Mouse (Mus musculus): ENCODE measurements around the gene Cyp27b1. TPM values are rescaled to one million over a fixed set of nuclear protein-coding genes. Genes with fewer than 3 reads are reported as not detected.

The Cyp27b1 gene
- polyA plus RNA-seq, 1 experiment from 2014 or later: 0.18 TPM

GRCm38 (mm10) chr10:127092742-127093141 is 44.7 kb downstream of the Cyp27b1 start:
- H3K4me1 ChIP-seq (ENCODE audit: control insufficient read depth, insufficient read depth, low read depth, low read length): peaks cover 30% of the 10 kb centered on the region
- H3K9me3 ChIP-seq (ENCODE audit: control insufficient read depth, low read length): no peaks in the 10 kb centered on the region
- no peak overlapping the region for H3K4me3 ChIP-seq (ENCODE audit: low read length)
- peaks cover 38% of the 10 kb centered on the region for H3K36me3 ChIP-seq (ENCODE audit: control insufficient read depth, insufficient read depth, low read length)
- H3K27ac ChIP-seq (ENCODE audit: low read depth, low read length): no peak overlapping the region
- H3K9ac ChIP-seq (ENCODE audit: low read depth, low read length): no peak overlapping the region; the same call in 1 of the 2 replicates
- 49% methylated on average over 4 of the region's 4 CpGs for WGBS
- no peak for ATAC-seq
- no peak overlapping the region for H3K4me2 ChIP-seq (ENCODE audit: low read length)
- H3K27me3 ChIP-seq (replicated peaks; ENCODE audit: control insufficient read depth, insufficient read depth, low read length): peaks cover 29% of the 10 kb centered on the region

GRCm38 (mm10) chr10:127094382-127094802 is 46.3 kb downstream of the Cyp27b1 start:
- H3K27ac ChIP-seq (ENCODE audit: low read depth, low read length): peak overlapping the region; percentile 54; the same call in 1 of the 2 replicates
- H3K4me2 ChIP-seq (ENCODE audit: low read length): no peak overlapping the region
- 0 out of 2 replicates have a peak, but pooled peaks have one; percentile 15 for ATAC-seq
- peaks cover 30% of the 10 kb centered on the region for H3K4me1 ChIP-seq (ENCODE audit: control insufficient read depth, insufficient read depth, low read depth, low read length)
- peaks cover 14% of the 10 kb centered on the region for H3K27me3 ChIP-seq (replicated peaks; ENCODE audit: control insufficient read depth, insufficient read depth, low read length)
- H3K9me3 ChIP-seq (ENCODE audit: control insufficient read depth, low read length): no peaks in the 10 kb centered on the region
- H3K36me3 ChIP-seq (ENCODE audit: control insufficient read depth, insufficient read depth, low read length): peaks cover 43% of the 10 kb centered on the region
- no peak overlapping the region for H3K4me3 ChIP-seq (ENCODE audit: low read length)
- 32% methylated on average over 7 of the region's 7 CpGs for WGBS
- H3K9ac ChIP-seq (ENCODE audit: low read depth, low read length): no peak overlapping the region

- WGBS: 80% methylated on average over 20 of the region's 20 CpGs
- no peak overlapping the region for H3K4me3 ChIP-seq (ENCODE audit: low read length)
- H3K9me3 ChIP-seq (ENCODE audit: control insufficient read depth, low read length): no peaks in the 10 kb centered on the region
- no peak overlapping the region for H3K4me2 ChIP-seq (ENCODE audit: low read length)
- no peak overlapping the region for H3K27ac ChIP-seq (ENCODE audit: low read depth, low read length)
- no peaks in the 10 kb centered on the region for H3K27me3 ChIP-seq (replicated peaks; ENCODE audit: control insufficient read depth, insufficient read depth, low read length)
- H3K9ac ChIP-seq (ENCODE audit: low read depth, low read length): no peak overlapping the region
- peaks cover 36% of the 10 kb centered on the region for H3K36me3 ChIP-seq (ENCODE audit: control insufficient read depth, insufficient read depth, low read length)
- H3K4me1 ChIP-seq (ENCODE audit: control insufficient read depth, insufficient read depth, low read depth, low read length): peaks cover 12% of the 10 kb centered on the region; the same call in 1 of the 2 replicates
- ATAC-seq: no peak
These were observed 50.5 kb downstream of the Cyp27b1 start for GRCm38 (mm10) chr10:127098514-127098913.

- no peaks in the 10 kb centered on the region for H3K27me3 ChIP-seq (replicated peaks; ENCODE audit: control insufficient read depth, insufficient read depth, low read length)
These were observed 51.1 kb downstream of the Cyp27b1 start for GRCm38 (mm10) chr10:127099191-127099590.

GRCm38 (mm10) chr10:127099868-127100267 is 51.8 kb downstream of the Cyp27b1 start:
- Histone ChIP-seq H3K4me3 (ENCODE audit: low read length) (no peak overlapping the region), H3K4me1 (ENCODE audit: control insufficient read depth, insufficient read depth, low read depth, low read length) (peaks cover 5% of the 10 kb centered on the region; the same call in 1 of the 2 replicates), H3K9me3 (ENCODE audit: control insufficient read depth, low read length) (no peaks in the 10 kb centered on the region), H3K4me2 (ENCODE audit: low read length) (no peak overlapping the region), H3K27ac (ENCODE audit: low read depth, low read length) (no peak overlapping the region), H3K36me3 (ENCODE audit: control insufficient read depth, insufficient read depth, low read length) (peaks cover 36% of the 10 kb centered on the region), H3K9ac (ENCODE audit: low read depth, low read length) (no peak overlapping the region), H3K27me3 (replicated peaks; ENCODE audit: control insufficient read depth, insufficient read depth, low read length) (no peaks in the 10 kb centered on the region)
- 94% methylated on average over 15 of the region's 15 CpGs for WGBS
- no peak for ATAC-seq

More at GRCm38 (mm10) chr10:127099191-127099590, 51.1 kb downstream of the Cyp27b1 start:
- Histone ChIP-seq H3K27ac (ENCODE audit: low read depth, low read length) (no peak overlapping the region), H3K9ac (ENCODE audit: low read depth, low read length) (no peak overlapping the region), H3K36me3 (ENCODE audit: control insufficient read depth, insufficient read depth, low read length) (peaks cover 36% of the 10 kb centered on the region), H3K4me3 (ENCODE audit: low read length) (no peak overlapping the region), H3K4me1 (ENCODE audit: control insufficient read depth, insufficient read depth, low read depth, low read length) (peaks cover 11% of the 10 kb centered on the region; the same call in 1 of the 2 replicates), H3K9me3 (ENCODE audit: control insufficient read depth, low read length) (no peaks in the 10 kb centered on the region), H3K4me2 (ENCODE audit: low read length) (no peak overlapping the region)
- ATAC-seq: no peak
- 81% methylated on average over 10 of the region's 10 CpGs for WGBS

GRCm38 (mm10) chr10:127100414-127100813 is 52.4 kb downstream of the Cyp27b1 start:
- H3K36me3 ChIP-seq (ENCODE audit: control insufficient read depth, insufficient read depth, low read length): peaks cover 36% of the 10 kb centered on the region
- no peaks in the 10 kb centered on the region for H3K27me3 ChIP-seq (replicated peaks; ENCODE audit: control insufficient read depth, insufficient read depth, low read length)
- no peak overlapping the region for H3K9ac ChIP-seq (ENCODE audit: low read depth, low read length)
- no peaks in the 10 kb centered on the region for H3K4me1 ChIP-seq (ENCODE audit: control insufficient read depth, insufficient read depth, low read depth, low read length)
- H3K4me3 ChIP-seq (ENCODE audit: low read length): no peak overlapping the region
- no peak overlapping the region for H3K4me2 ChIP-seq (ENCODE audit: low read length)
- ATAC-seq: no peak
- WGBS: 90% methylated on average over 8 of the region's 8 CpGs
- H3K27ac ChIP-seq (ENCODE audit: low read depth, low read length): no peak overlapping the region
- H3K9me3 ChIP-seq (ENCODE audit: control insufficient read depth, low read length): no peaks in the 10 kb centered on the region

GRCm38 (mm10) chr10:127101151-127101550 is 53.1 kb downstream of the Cyp27b1 start:
- Histone ChIP-seq H3K27ac (ENCODE audit: low read depth, low read length) (no peak overlapping the region), H3K9me3 (ENCODE audit: control insufficient read depth, low read length) (no peaks in the 10 kb centered on the region), H3K9ac (ENCODE audit: low read depth, low read length) (no peak overlapping the region), H3K36me3 (ENCODE audit: control insufficient read depth, insufficient read depth, low read length) (peaks cover 29% of the 10 kb centered on the region), H3K27me3 (replicated peaks; ENCODE audit: control insufficient read depth, insufficient read depth, low read length) (no peaks in the 10 kb centered on the region), H3K4me1 (ENCODE audit: control insufficient read depth, insufficient read depth, low read depth, low read length) (no peaks in the 10 kb centered on the region), H3K4me2 (ENCODE audit: low read length) (no peak overlapping the region), H3K4me3 (ENCODE audit: low read length) (no peak overlapping the region)
- ATAC-seq: no peak
- 87% methylated on average over 6 of the region's 6 CpGs for WGBS

MicroRNAs encoded within 50 kb of the gene (microRNA counts, 519-probe panel; counts per million panel counts)
- microRNA mmu-miR-546: not detected

Small RNA genes lying within 50 kb of the gene (microRNA-seq; reads per million reads assigned to microRNA genes)
- gene Mir546: not detected

Other genes starting within 250 kb of the Cyp27b1 start
- 14.5 and 17.2 TPM in 2 replicates for gene Atp23, start 146.9 kb upstream of the Cyp27b1 start, polyA plus RNA-seq (2015; fragmentation: Nextera tagmentation; extraction: Ambion mirVana)
- 13.7 and 18.1 TPM in 2 replicates for gene Ctdsp2, start 69.5 kb upstream of the Cyp27b1 start, polyA plus RNA-seq (2015; fragmentation: Nextera tagmentation; extraction: Ambion mirVana)
- 3.7 and 7.0 TPM in 2 replicates for gene Avil, start 47.5 kb upstream of the Cyp27b1 start, polyA plus RNA-seq (2015; fragmentation: Nextera tagmentation; extraction: Ambion mirVana)
- gene Tsfm, start 17.4 kb upstream of the Cyp27b1 start, polyA plus RNA-seq (2015; fragmentation: Nextera tagmentation; extraction: Ambion mirVana): 63.7 and 67.7 TPM in 2 replicates
- 23.2 and 24.2 TPM in 2 replicates for gene Mettl1, start 6.8 kb upstream of the Cyp27b1 start, polyA plus RNA-seq (2015; fragmentation: Nextera tagmentation; extraction: Ambion mirVana)
- 0.23 and 0.31 TPM in 2 replicates for gene Eef1akmt3, start 6.7 kb upstream of the Cyp27b1 start, polyA plus RNA-seq (2015; fragmentation: Nextera tagmentation; extraction: Ambion mirVana)
- 5.2 and 6.0 TPM in 2 replicates for gene March9, start 11.9 kb downstream of the Cyp27b1 start, polyA plus RNA-seq (2015; fragmentation: Nextera tagmentation; extraction: Ambion mirVana)
- 669 and 724 TPM in 2 replicates for gene Cdk4, start 15.3 kb downstream of the Cyp27b1 start, polyA plus RNA-seq (2015; fragmentation: Nextera tagmentation; extraction: Ambion mirVana)
- gene Tspan31, start 22.0 kb downstream of the Cyp27b1 start, polyA plus RNA-seq (2015; fragmentation: Nextera tagmentation; extraction: Ambion mirVana): 123 TPM in 2 replicates
- 3.4 and 4.2 TPM in 2 replicates for gene Agap2, start 27.0 kb downstream of the Cyp27b1 start, polyA plus RNA-seq (2015; fragmentation: Nextera tagmentation; extraction: Ambion mirVana)
- gene Os9, start 72.9 kb downstream of the Cyp27b1 start, polyA plus RNA-seq (2015; fragmentation: Nextera tagmentation; extraction: Ambion mirVana): 135 and 138 TPM in 2 replicates
- 59.0 and 74.1 TPM in 2 replicates for gene B4galnt1, start 117.0 kb downstream of the Cyp27b1 start, polyA plus RNA-seq (2015; fragmentation: Nextera tagmentation; extraction: Ambion mirVana)
- 1.4 and 1.5 TPM in 2 replicates for gene Slc26a10, start 132.4 kb downstream of the Cyp27b1 start, polyA plus RNA-seq (2015; fragmentation: Nextera tagmentation; extraction: Ambion mirVana)
- 29.0 and 29.1 TPM in 2 replicates for gene Arhgef25, start 141.8 kb downstream of the Cyp27b1 start, polyA plus RNA-seq (2015; fragmentation: Nextera tagmentation; extraction: Ambion mirVana)
- 213 and 233 TPM in 2 replicates for gene Dtx3, start 147.5 kb downstream of the Cyp27b1 start, polyA plus RNA-seq (2015; fragmentation: Nextera tagmentation; extraction: Ambion mirVana)
- 20.5 and 20.7 TPM in 2 replicates for gene Pip4k2c, start 163.3 kb downstream of the Cyp27b1 start, polyA plus RNA-seq (2015; fragmentation: Nextera tagmentation; extraction: Ambion mirVana)
- 115 and 130 TPM in 2 replicates for gene Kif5a, start 215.1 kb downstream of the Cyp27b1 start, polyA plus RNA-seq (2015; fragmentation: Nextera tagmentation; extraction: Ambion mirVana)
- 355 and 358 TPM in 2 replicates for gene Dctn2, start 218.1 kb downstream of the Cyp27b1 start, polyA plus RNA-seq (2015; fragmentation: Nextera tagmentation; extraction: Ambion mirVana)
- gene Mbd6, start 240.8 kb downstream of the Cyp27b1 start, polyA plus RNA-seq (2015; fragmentation: Nextera tagmentation; extraction: Ambion mirVana): 11.2 and 11.5 TPM in 2 replicates